Comparison of ENCODE assay signal across 9 mouse cellular contexts in genomic region chr3:89420421-89420820, GRCm38 (mm10). TPM values are rescaled to one million over a fixed set of nuclear protein-coding genes. Genes with fewer than 3 reads are reported as not detected.
DNase-seq lines count a peak whose midpoint lies in the region; ATAC-seq and TF ChIP-seq lines count a peak whose summit lies in the region.
"Had no signal": no experiment of that assay in that cellular context is flagged by ENCODE, and none has a peak within 500 bp of the region (broad histone marks: within the 10 kb centered on the region; RNA-seq: fewer than 3 reads in every experiment).

No protein-coding gene starts in this region.

- peaks cover 80% of the 10 kb centered on the region for H3K4me1 ChIP-seq in erythroblast, embryonic 14.5 days (ENCODE audit: control insufficient read depth)
- H3K4me1 ChIP-seq in liver, adult 2 months (ENCODE audit: control insufficient read depth, insufficient read depth, low read length): peaks cover 11% of the 10 kb centered on the region
- H3K4me1 ChIP-seq in intestine, embryonic 14.5 days (replicated peaks; ENCODE audit: control insufficient read depth, insufficient read depth, low read length): peaks cover 44% of the 10 kb centered on the region
- peaks cover 50% of the 10 kb centered on the region for H3K4me1 ChIP-seq in neural tube, embryonic 12.5 days

- peak overlapping the region; percentile 71 for H3K4me3 ChIP-seq in erythroblast, embryonic 14.5 days (replicated peaks)
- H3K4me3 ChIP-seq in liver, adult 2 months (ENCODE audit: insufficient read depth, low read depth, low read length): no peak overlapping the region
- H3K4me3 ChIP-seq in intestine, embryonic 14.5 days (ENCODE audit: low read depth, low read length): no peak overlapping the region
- no peak overlapping the region for H3K4me3 ChIP-seq in neural tube, embryonic 12.5 days

- no peak for TF ChIP-seq POLR2A in liver, adult 2 months (IDR thresholded peaks at IDR 0.05; ENCODE audit: extremely low read depth, insufficient read depth, low read length)

- no peak for DNase-seq in liver, adult 2 months (ENCODE audit: extremely low read depth, low read depth, low spot score)
- DNase-seq in liver: no peak
- DNase-seq in intestine, embryonic 14.5 days (ENCODE audit: low spot score): no peak
- DNase-seq in testis, postnatal 10 days (ENCODE audit: low spot score): no peak
- DNase-seq in left cerebral cortex, adult 18-20 months (ENCODE audit: low spot score in 2 of 2): no peak
- DNase-seq: adrenal gland, postnatal 10 days had no signal

- no peaks in the 10 kb centered on the region for H3K9me3 ChIP-seq in erythroblast, embryonic 14.5 days (ENCODE audit: control insufficient read depth, low read length)
- H3K9me3 ChIP-seq in intestine, embryonic 14.5 days (ENCODE audit: control insufficient read depth, low read length): no peaks in the 10 kb centered on the region
- no peaks in the 10 kb centered on the region for H3K9me3 ChIP-seq in neural tube, embryonic 12.5 days

- 25% methylated on average over 2 of the region's 2 CpGs for WGBS in liver, adult 2 months
- WGBS in intestine, embryonic 14.5 days: 49% methylated on average over 2 of the region's 2 CpGs
- 52% methylated on average over 2 of the region's 2 CpGs for WGBS in neural tube, embryonic 12.5 days

- no peak for ATAC-seq in erythroblast, adult 5-6 weeks (replicated peaks; ENCODE audit: low FRiP score, poor library complexity, severe bottlenecking)
- no peak for ATAC-seq in intestine, embryonic 14.5 days (replicated peaks; ENCODE audit: low FRiP score, low TSS enrichment, low read depth)
- ATAC-seq in neural tube, embryonic 12.5 days (ENCODE audit: low FRiP score, low read depth): no peak

- H3K27ac ChIP-seq in liver, adult 2 months (replicated peaks; ENCODE audit: insufficient read depth, low read depth, low read length): peak overlapping the region; percentile 65
- peak overlapping the region; percentile 98 for H3K27ac ChIP-seq in intestine, embryonic 14.5 days (ENCODE audit: low read depth)
- no peak overlapping the region for H3K27ac ChIP-seq in neural tube, embryonic 12.5 days

- H3K36me3 ChIP-seq in erythroblast, embryonic 14.5 days (ENCODE audit: control insufficient read depth): peaks cover 58% of the 10 kb centered on the region
- peaks cover 7% of the 10 kb centered on the region; the same call in 1 of the 2 replicates for H3K36me3 ChIP-seq in liver, adult 2 months (ENCODE audit: control insufficient read depth, insufficient read depth, low read length)
- H3K36me3 ChIP-seq in intestine, embryonic 14.5 days (ENCODE audit: control insufficient read depth, insufficient read depth, low read length): peaks cover 24% of the 10 kb centered on the region
- H3K36me3 ChIP-seq in neural tube, embryonic 12.5 days: peaks cover 21% of the 10 kb centered on the region

- TF ChIP-seq CTCF in liver, adult 2 months (IDR thresholded peaks at IDR 0.05; ENCODE audit: low read depth, low read length): no peak

- H3K9ac ChIP-seq in liver, adult 2 months (ENCODE audit: low read depth, low read length): peak overlapping the region; percentile 18; the same call in 1 of the 2 replicates
- no peak overlapping the region for H3K9ac ChIP-seq in intestine, embryonic 14.5 days (ENCODE audit: low read length)
- 0 out of 2 replicates have a peak overlapping the region, but pooled peaks have one; percentile 5 for H3K9ac ChIP-seq in neural tube, embryonic 12.5 days

- H3K27me3 ChIP-seq in erythroblast, embryonic 14.5 days (ENCODE audit: control insufficient read depth): no peaks in the 10 kb centered on the region
- no peaks in the 10 kb centered on the region for H3K27me3 ChIP-seq in liver, adult 2 months (ENCODE audit: control insufficient read depth, insufficient read depth, low read length)
- H3K27me3 ChIP-seq in intestine, embryonic 14.5 days (replicated peaks; ENCODE audit: control insufficient read depth, insufficient read depth, low read length): no peaks in the 10 kb centered on the region
- no peaks in the 10 kb centered on the region for H3K27me3 ChIP-seq in neural tube, embryonic 12.5 days (replicated peaks)

- peaks cover 8% of the 10 kb centered on the region; the same call in 1 of the 2 replicates for H3K79me2 ChIP-seq in liver, adult 2 months (ENCODE audit: control insufficient read depth, insufficient read depth, low read length)

- H3K4me2 ChIP-seq in intestine, embryonic 14.5 days (ENCODE audit: low read length): peak overlapping the region; percentile 98
- H3K4me2 ChIP-seq in neural tube, embryonic 12.5 days (replicated peaks): peak overlapping the region; percentile 64

RNA-seq across cellular contexts. Expression of gene Shc1, which starts 2.2 kb away (rescaled TPM):
- polyA plus RNA-seq in erythroblast, embryonic 14.5 days (2012): 11.4 and 12.7 TPM in 2 replicates
- total RNA-seq in erythroblast, adult 5-6 weeks (2015; ENCODE audit: low replicate concordance): 14.4 and 25.2 TPM in 2 replicates
- total RNA-seq in erythroblast, adult 5-6 weeks (2017; ENCODE audit: low replicate concordance): 21.3 and 24.1 TPM in 2 replicates
- total RNA-seq in liver, adult 2 months (2014; rRNA removed): 37.7 and 42.0 TPM in 2 replicates
- 56.8 and 57.4 TPM in 2 replicates for polyA plus RNA-seq in liver, adult 2 months (2012; rRNA removed)
- polyA plus RNA-seq in intestine, embryonic 14.5 days (2014; fragmentation: Nextera tagmentation; extraction: Ambion mirVana): 65.1 and 71.4 TPM in 2 replicates
- 51.4 and 57.5 TPM in 2 replicates for polyA plus RNA-seq in neural tube, embryonic 12.5 days (2016; fragmentation: Nextera tagmentation; extraction: Ambion mirVana)
- total RNA-seq in left cerebral cortex, adult 18-20 months (2021): 10 to 100 TPM; 15.0 to 15.6 TPM

RNA-seq across cellular contexts. Expression of gene Cks1b, which starts 2.2 kb away (rescaled TPM):
- polyA plus RNA-seq in erythroblast, embryonic 14.5 days (2012): 6.9 and 7.4 TPM in 2 replicates
- total RNA-seq in erythroblast, adult 5-6 weeks (2015; ENCODE audit: low replicate concordance): 67.9 and 79.9 TPM in 2 replicates
- total RNA-seq in erythroblast, adult 5-6 weeks (2017; ENCODE audit: low replicate concordance): 37.4 and 42.1 TPM in 2 replicates
- 3.0 and 6.0 TPM in 2 replicates for total RNA-seq in liver, adult 2 months (2014; rRNA removed)
- polyA plus RNA-seq in liver, adult 2 months (2012; rRNA removed): 7.9 and 11.0 TPM in 2 replicates
- 510 and 525 TPM in 2 replicates for polyA plus RNA-seq in intestine, embryonic 14.5 days (2014; fragmentation: Nextera tagmentation; extraction: Ambion mirVana)
- polyA plus RNA-seq in neural tube, embryonic 12.5 days (2016; fragmentation: Nextera tagmentation; extraction: Ambion mirVana): 252 and 272 TPM in 2 replicates
- 1 to 10 TPM; 2.2 to 2.7 TPM for total RNA-seq in left cerebral cortex, adult 18-20 months (2021)

RNA-seq across cellular contexts. Expression of gene Flad1, which starts 8.8 kb away (rescaled TPM):
- polyA plus RNA-seq in erythroblast, embryonic 14.5 days (2012): 1.3 and 1.6 TPM in 2 replicates
- total RNA-seq in erythroblast, adult 5-6 weeks (2015; ENCODE audit: low replicate concordance): 2.1 and 6.3 TPM in 2 replicates
- 1.8 and 3.1 TPM in 2 replicates for total RNA-seq in erythroblast, adult 5-6 weeks (2017; ENCODE audit: low replicate concordance)
- 29.0 and 33.0 TPM in 2 replicates for total RNA-seq in liver, adult 2 months (2014; rRNA removed)
- polyA plus RNA-seq in liver, adult 2 months (2012; rRNA removed): 62.6 and 67.3 TPM in 2 replicates
- 28.3 and 28.7 TPM in 2 replicates for polyA plus RNA-seq in intestine, embryonic 14.5 days (2014; fragmentation: Nextera tagmentation; extraction: Ambion mirVana)
- 33.4 and 35.0 TPM in 2 replicates for polyA plus RNA-seq in neural tube, embryonic 12.5 days (2016; fragmentation: Nextera tagmentation; extraction: Ambion mirVana)
- 10 to 100 TPM; 31.6 to 36.0 TPM for total RNA-seq in left cerebral cortex, adult 18-20 months (2021)

RNA-seq across cellular contexts. Expression of gene Pygo2, which starts 9.6 kb away (rescaled TPM):
- 5.9 TPM in 2 replicates for polyA plus RNA-seq in erythroblast, embryonic 14.5 days (2012)
- 9.8 and 11.5 TPM in 2 replicates for total RNA-seq in erythroblast, adult 5-6 weeks (2015; ENCODE audit: low replicate concordance)
- total RNA-seq in erythroblast, adult 5-6 weeks (2017; ENCODE audit: low replicate concordance): 5.6 and 12.4 TPM in 2 replicates
- total RNA-seq in liver, adult 2 months (2014; rRNA removed): 4.4 and 9.9 TPM in 2 replicates
- 26.5 and 29.0 TPM in 2 replicates for polyA plus RNA-seq in liver, adult 2 months (2012; rRNA removed)
- polyA plus RNA-seq in intestine, embryonic 14.5 days (2014; fragmentation: Nextera tagmentation; extraction: Ambion mirVana): 40.8 and 45.5 TPM in 2 replicates
- polyA plus RNA-seq in neural tube, embryonic 12.5 days (2016; fragmentation: Nextera tagmentation; extraction: Ambion mirVana): 55.9 and 57.3 TPM in 2 replicates
- total RNA-seq in left cerebral cortex, adult 18-20 months (2021): 10 to 100 TPM; 57.2 to 66.1 TPM

RNA-seq across cellular contexts. Expression of gene Pbxip1, which starts 16.1 kb away (rescaled TPM):
- polyA plus RNA-seq in erythroblast, embryonic 14.5 days (2012): 0.13 and 0.21 TPM in 2 replicates
- total RNA-seq in erythroblast, adult 5-6 weeks (2015; ENCODE audit: low replicate concordance): 3.8 and 4.2 TPM in 2 replicates
- 6.2 and 8.6 TPM in 2 replicates for total RNA-seq in erythroblast, adult 5-6 weeks (2017; ENCODE audit: low replicate concordance)
- 5.7 and 5.9 TPM in 2 replicates for total RNA-seq in liver, adult 2 months (2014; rRNA removed)
- 6.6 and 9.1 TPM in 2 replicates for polyA plus RNA-seq in liver, adult 2 months (2012; rRNA removed)
- polyA plus RNA-seq in intestine, embryonic 14.5 days (2014; fragmentation: Nextera tagmentation; extraction: Ambion mirVana): 18.8 and 20.3 TPM in 2 replicates
- polyA plus RNA-seq in neural tube, embryonic 12.5 days (2016; fragmentation: Nextera tagmentation; extraction: Ambion mirVana): 15.5 and 16.8 TPM in 2 replicates
- 10 to 100 TPM; 33.9 to 34.4 TPM for total RNA-seq in left cerebral cortex, adult 18-20 months (2021)

Comparison
In these comparisons a context has a peak if more than half of its experiments do, and no peak if none do; other contexts are left out.
1. RNA of gene Cks1b, which starts 2.2 kb away (polyA plus RNA-seq): 510 to 525 TPM in intestine, embryonic 14.5 days and 252 to 272 TPM in neural tube, embryonic 12.5 days; 7.9 to 11.0 TPM in liver, adult 2 months and 6.9 to 7.4 TPM in erythroblast, embryonic 14.5 days; every median in the first group is over 10 times any median in the second.
2. RNA of gene Flad1, which starts 8.8 kb away (polyA plus RNA-seq): 62.6 to 67.3 TPM in liver, adult 2 months, 33.4 to 35.0 TPM in neural tube, embryonic 12.5 days and 28.3 to 28.7 TPM in intestine, embryonic 14.5 days; 1.3 to 1.6 TPM in erythroblast, embryonic 14.5 days; every median in the first group is over 10 times any median in the second.